Mouse (Mus musculus) cerebellum, adult 2 months (tissue): ENCODE measurements around the gene Abca7.

ENCODE experiments used
- CTCF ChIP-seq: fragments of 200-500 bp; IDR thresholded peaks from 2 replicates; pipeline ENCODE4 v1.5.1; 2011; ENCODE audit warnings: low read depth, mild to moderate bottlenecking, control low read depth, low read length, moderate library complexity, borderline replicate concordance; ENCODE audit not compliant: insufficient read depth
- POLR2A ChIP-seq: fragments of 200-500 bp; IDR thresholded peaks from 2 replicates; pipeline ENCODE4 v1.6.1; 2011; ENCODE audit warnings: low read length, control low read depth, borderline replicate concordance; ENCODE audit not compliant: insufficient read depth

- no peak for TF ChIP-seq CTCF
- no peak for TF ChIP-seq POLR2A
These were observed 29.4 kb upstream of the Abca7 start for GRCm38 (mm10) chr10:79966886-79967400.
